Mouse (Mus musculus) neural tube, embryonic 13.5 days (tissue): ENCODE results near the gene Rps5. TPM values are rescaled to one million over a fixed set of nuclear protein-coding genes. Genes with fewer than 3 reads are reported as not detected.
"Not testable (repeated sequence)": the region's sequence is repeated elsewhere in the genome, so short reads cannot be mapped to it uniquely, and the experiment has no call there.

Experiments
- ATAC-seq: fragments of 200-750 bp; cut with Nextera tagmentation; 2 replicates; pipeline ENCODE4 v1.8.0; 2017; ENCODE audit warnings: low read depth, mild to moderate bottlenecking, moderate TSS enrichment, moderate library complexity
- H3K27ac ChIP-seq: fragments of 300-500 bp; sonication (generic); replicated peaks from 2 replicates; pipeline ENCODE4 v1.5.1; 2015; ENCODE audit warnings: moderate library complexity, mild to moderate bottlenecking, inconsistent platforms
- H3K27me3 ChIP-seq: fragments of 300-500 bp; sonication (generic); 2 replicates; pipeline ENCODE4 v1.6.1; 2015; ENCODE audit warnings: mild to moderate bottlenecking, inconsistent platforms
- H3K36me3 ChIP-seq: fragments of 300-500 bp; sonication (generic); 2 replicates; pipeline ENCODE4 v1.6.1; 2015; ENCODE audit warnings: mild to moderate bottlenecking, inconsistent platforms
- H3K4me1 ChIP-seq: fragments of 300-500 bp; sonication (generic); replicated peaks from 2 replicates; pipeline ENCODE4 v1.6.1; 2015; ENCODE audit warnings: inconsistent platforms
- H3K4me2 ChIP-seq: fragments of 300-500 bp; sonication (generic); 2 replicates; pipeline ENCODE4 v1.6.1; 2015; ENCODE audit warnings: inconsistent platforms, mild to moderate bottlenecking, moderate library complexity
- H3K4me3 ChIP-seq: fragments of 300-500 bp; sonication (generic); 2 replicates; pipeline ENCODE4 v1.5.1; 2015; ENCODE audit warnings: mild to moderate bottlenecking, inconsistent platforms
- H3K9ac ChIP-seq: fragments of 300-500 bp; sonication (generic); 2 replicates; pipeline ENCODE4 v1.6.1; 2015; ENCODE audit warnings: moderate library complexity, mild to moderate bottlenecking, inconsistent platforms
- H3K9me3 ChIP-seq: fragments of 300-500 bp; sonication (generic); 2 replicates; pipeline ENCODE4 v1.6.1; 2016; ENCODE audit warnings: inconsistent platforms
- WGBS: fragments of 180-500 bp; shearing (Covaris S2); methylation state at CpG from one replicate; pipeline ENCODE4 v1.1.7; 2015; 5-methylcytosine and 5-hydroxymethylcytosine counted together
- polyA plus RNA-seq: library from polyadenylated mRNA; unstranded; fragments of >200 nt; fragmentation: Nextera tagmentation; extraction: Ambion mirVana; gene quantifications from 2 replicates; pipeline ENCODE4 v1.2.1, GENCODE M21; 2015

Rps5 gene
- polyA plus RNA-seq, 1 experiment from 2014 or later = 663 TPM

DNA sequence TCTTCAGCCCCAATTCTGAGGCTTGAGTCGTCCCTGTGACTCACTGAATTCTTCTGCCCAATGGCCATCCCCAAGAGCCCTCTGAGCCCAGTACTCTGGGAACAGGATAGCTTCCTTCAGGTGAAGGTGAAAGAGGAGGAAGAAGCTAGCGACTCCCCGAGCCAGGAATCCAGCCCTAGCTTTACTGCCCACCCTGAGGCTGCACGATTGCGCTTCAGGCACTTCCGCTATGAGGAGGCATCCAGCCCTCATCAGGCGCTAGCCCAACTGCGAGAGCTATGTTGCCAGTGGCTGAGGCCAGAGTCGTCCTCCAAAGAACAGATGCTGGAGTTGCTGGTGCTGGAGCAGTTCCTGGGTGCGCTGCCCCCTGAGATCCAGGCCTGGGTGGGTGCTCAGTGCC lies 18.5 kb upstream of the Rps5 start:
- peaks cover 62% of the 10 kb centered on the region for H3K36me3 ChIP-seq
- ATAC-seq = no peak
- no peaks in the 10 kb centered on the region for H3K9me3 ChIP-seq
- no peak overlapping the region for H3K4me2 ChIP-seq
- peaks cover 9% of the 10 kb centered on the region for H3K4me1 ChIP-seq
- peak overlapping the region; percentile 5; the same call in 1 of the 2 replicates for H3K4me3 ChIP-seq
- H3K27me3 ChIP-seq = no peaks in the 10 kb centered on the region
- H3K27ac ChIP-seq = no peak overlapping the region
- 51% methylated on average over 10 of the region's 10 CpGs for WGBS
- H3K9ac ChIP-seq = peak overlapping the region; percentile 49; the same call in 1 of the 2 replicates

DNA sequence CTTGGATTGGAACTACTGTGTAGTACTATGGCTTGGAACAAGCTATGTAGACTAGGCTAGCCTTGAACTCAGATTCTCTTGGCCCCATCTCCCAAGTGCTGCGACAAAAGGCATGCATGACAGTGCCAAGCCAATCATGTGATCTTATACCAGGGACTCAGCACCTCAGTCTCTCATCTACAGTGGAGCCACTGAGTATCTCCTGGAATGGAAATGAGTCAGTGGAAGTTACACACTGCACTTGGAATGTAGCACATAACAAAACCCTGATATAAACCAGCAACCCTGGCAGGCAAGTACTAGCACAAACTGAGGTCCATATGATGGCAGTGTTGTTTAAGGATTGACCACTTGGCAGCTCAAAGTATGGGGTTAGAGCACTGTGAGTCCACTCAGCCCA lies 16.9 kb upstream of the Rps5 start:
- ATAC-seq = no peak
- Histone ChIP-seq H3K36me3 (peaks cover 68% of the 10 kb centered on the region), H3K27ac (no peak overlapping the region), H3K4me2 (no peak overlapping the region), H3K4me1 (peaks cover 10% of the 10 kb centered on the region; the same call in 1 of the 2 replicates), H3K4me3 (no peak overlapping the region), H3K9ac (no peak overlapping the region), H3K9me3 (no peaks in the 10 kb centered on the region), H3K27me3 (no peaks in the 10 kb centered on the region)
- WGBS = 97% methylated on average over 1 of the region's 1 CpGs

DNA sequence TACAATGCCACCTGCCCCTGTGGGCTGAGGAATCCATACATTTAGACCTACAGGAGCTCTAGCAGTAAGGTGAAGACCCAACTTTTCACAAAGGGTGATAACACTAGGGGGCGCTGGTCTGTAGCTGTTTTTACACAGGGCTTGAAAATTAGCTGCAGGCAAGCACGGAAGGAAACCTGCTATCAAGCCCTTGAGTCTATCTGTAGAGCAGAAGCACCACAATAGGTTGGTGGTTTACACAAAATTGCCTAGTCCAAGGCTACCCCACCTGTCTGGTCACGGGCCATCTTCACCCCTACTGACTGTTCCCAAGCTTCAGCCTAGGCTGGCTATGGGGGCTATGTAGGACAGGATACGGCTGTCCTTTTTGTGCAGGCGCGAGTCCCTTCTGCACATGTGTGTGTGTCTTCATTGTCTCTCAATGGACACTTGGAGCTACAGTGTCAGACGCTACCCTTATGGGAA lies 12.6 kb upstream of the Rps5 start:
- Histone ChIP-seq H3K9me3 (no peaks in the 10 kb centered on the region), H3K27me3 (no peaks in the 10 kb centered on the region), H3K9ac (peak overlapping the region; percentile 76), H3K4me2 (peak overlapping the region; percentile 60), H3K4me1 (0 out of 2 replicates have a peak, but pooled peaks cover 14% of the 10 kb centered on the region), H3K4me3 (peak overlapping the region; percentile 52), H3K27ac (peak overlapping the region; percentile 93), H3K36me3 (peaks cover 47% of the 10 kb centered on the region)
- ATAC-seq = peak; percentile 48
- 44% methylated on average over 7 of the region's 7 CpGs for WGBS

- Histone ChIP-seq H3K36me3 (peaks cover 40% of the 10 kb centered on the region), H3K27me3 (no peaks in the 10 kb centered on the region), H3K4me3 (peak overlapping the region; percentile 52), H3K27ac (peak overlapping the region; percentile 93), H3K4me2 (peak overlapping the region; percentile 60), H3K9ac (peak overlapping the region; percentile 76), H3K9me3 (no peaks in the 10 kb centered on the region), H3K4me1 (0 out of 2 replicates have a peak, but pooled peaks cover 14% of the 10 kb centered on the region)
- 12% methylated on average over 19 of the region's 19 CpGs for WGBS
- ATAC-seq = peak; percentile 87
These were observed 11.9 kb upstream of the Rps5 start for GRCm38 (mm10) chr7:12910181-12910668.

GRCm38 (mm10) chr7:12913556-12913955 lies 8.5 kb upstream of the Rps5 start:
- 0 out of 2 replicates have a peak, but pooled peaks cover 14% of the 10 kb centered on the region for H3K4me1 ChIP-seq
- no peaks in the 10 kb centered on the region for H3K27me3 ChIP-seq
- H3K9me3 ChIP-seq = no peaks in the 10 kb centered on the region
- peaks cover 7% of the 10 kb centered on the region for H3K36me3 ChIP-seq
- H3K27ac ChIP-seq = no peak overlapping the region
- no peak overlapping the region for H3K9ac ChIP-seq
- ATAC-seq = no peak
- no peak overlapping the region for H3K4me2 ChIP-seq
- H3K4me3 ChIP-seq = no peak overlapping the region

DNA sequence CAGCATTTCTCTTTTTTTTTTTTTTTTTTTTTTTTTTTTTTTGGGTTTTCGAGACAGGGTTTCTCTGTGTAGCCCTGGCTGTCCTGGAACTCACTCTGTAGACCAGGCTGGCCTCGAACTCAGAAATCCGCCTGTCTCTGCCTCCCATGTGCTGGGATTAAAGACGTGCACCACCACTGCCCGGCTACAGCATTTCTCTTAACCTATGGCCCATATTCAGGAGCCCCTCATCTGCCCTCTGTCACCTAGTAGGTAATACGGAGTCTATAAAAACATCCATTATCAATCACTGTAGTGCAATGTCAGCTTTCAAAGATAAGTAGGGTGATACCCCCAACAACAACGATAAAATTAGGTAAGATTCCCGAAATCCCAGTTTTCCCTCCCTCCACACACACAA lies 1.6 kb upstream of the Rps5 start:
- WGBS = 91% methylated on average over 7 of the region's 8 CpGs
- H3K27ac ChIP-seq, ATAC-seq, H3K27me3 ChIP-seq, H3K4me3 ChIP-seq, H3K9ac ChIP-seq, H3K9me3 ChIP-seq: not testable (repeated sequence)
- peaks cover 14% of the 10 kb centered on the region for H3K4me1 ChIP-seq
- 0 out of 2 replicates have a peak overlapping the region, but pooled peaks have one; percentile 91 for H3K4me2 ChIP-seq
- peaks cover 24% of the 10 kb centered on the region for H3K36me3 ChIP-seq

DNA sequence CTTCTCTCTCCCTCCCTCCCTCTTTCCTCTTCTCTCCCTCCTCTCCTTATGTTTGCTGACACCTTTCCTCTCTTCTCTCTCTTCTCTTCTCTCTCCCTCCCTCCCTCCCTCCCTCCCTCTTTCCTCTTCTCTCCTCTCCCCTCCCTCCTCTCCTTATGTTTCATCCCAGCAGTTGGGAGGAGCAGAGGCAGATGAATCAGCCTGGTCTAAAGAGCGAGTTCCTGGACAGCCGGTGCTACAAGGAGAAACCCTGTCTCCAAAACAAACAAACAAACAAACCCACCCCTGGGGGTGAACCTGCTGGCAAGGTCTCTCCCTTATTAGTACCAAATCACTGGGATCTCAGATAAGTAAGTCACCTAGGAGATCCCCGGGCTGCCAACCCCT lies 779 bp upstream of the Rps5 start:
- 0% methylated on average over 3 of the region's 3 CpGs for WGBS
- peaks cover 17% of the 10 kb centered on the region for H3K27me3 ChIP-seq
- no peaks in the 10 kb centered on the region for H3K9me3 ChIP-seq
- H3K27ac ChIP-seq = peak overlapping the region; percentile 95
- H3K36me3 ChIP-seq = peaks cover 32% of the 10 kb centered on the region
- ATAC-seq = peak; percentile 32; the same call in 1 of the 2 replicates
- peak overlapping the region; percentile 91 for H3K4me2 ChIP-seq
- peak overlapping the region; percentile 78 for H3K4me3 ChIP-seq
- H3K9ac ChIP-seq = peak overlapping the region; percentile 90
- H3K4me1 ChIP-seq = peaks cover 14% of the 10 kb centered on the region

GRCm38 (mm10) chr7:12922729-12923128 lies 639 bp downstream of the Rps5 start:
- peak overlapping the region; percentile 86 for H3K9ac ChIP-seq
- peak overlapping the region; percentile 80 for H3K4me2 ChIP-seq
- peaks cover 16% of the 10 kb centered on the region for H3K4me1 ChIP-seq
- peaks cover 46% of the 10 kb centered on the region for H3K36me3 ChIP-seq
- no peak for ATAC-seq
- H3K9me3 ChIP-seq = no peaks in the 10 kb centered on the region
- H3K27ac ChIP-seq = no peak overlapping the region
- 7% methylated on average over 8 of the region's 8 CpGs for WGBS
- H3K4me3 ChIP-seq = peak overlapping the region; percentile 78
- H3K27me3 ChIP-seq = peaks cover 31% of the 10 kb centered on the region

DNA sequence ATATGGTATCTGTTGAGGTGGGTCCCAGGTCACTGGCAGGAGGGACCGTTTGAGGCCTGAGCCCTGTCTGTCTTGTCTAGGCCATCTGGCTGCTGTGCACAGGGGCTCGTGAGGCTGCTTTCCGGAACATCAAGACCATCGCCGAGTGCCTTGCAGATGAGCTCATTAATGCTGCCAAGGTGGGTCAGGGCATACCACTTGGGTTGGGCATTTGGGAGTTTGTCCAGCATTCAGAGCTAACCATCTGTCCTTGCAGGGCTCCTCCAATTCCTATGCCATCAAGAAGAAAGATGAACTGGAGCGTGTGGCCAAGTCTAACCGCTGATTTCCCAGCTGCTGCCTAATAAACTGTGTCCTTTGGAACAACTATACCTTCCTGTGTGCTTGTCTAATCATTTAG lies 4.2 kb downstream of the Rps5 start:
- ATAC-seq = no peak
- peaks cover 56% of the 10 kb centered on the region for H3K36me3 ChIP-seq
- no peaks in the 10 kb centered on the region for H3K9me3 ChIP-seq
- H3K27me3 ChIP-seq = peaks cover 47% of the 10 kb centered on the region
- H3K4me2 ChIP-seq = no peak overlapping the region
- H3K27ac ChIP-seq = no peak overlapping the region
- peaks cover 18% of the 10 kb centered on the region for H3K4me1 ChIP-seq
- H3K9ac ChIP-seq = no peak overlapping the region
- WGBS = 87% methylated on average over 7 of the region's 7 CpGs
- H3K4me3 ChIP-seq = no peak overlapping the region

DNA sequence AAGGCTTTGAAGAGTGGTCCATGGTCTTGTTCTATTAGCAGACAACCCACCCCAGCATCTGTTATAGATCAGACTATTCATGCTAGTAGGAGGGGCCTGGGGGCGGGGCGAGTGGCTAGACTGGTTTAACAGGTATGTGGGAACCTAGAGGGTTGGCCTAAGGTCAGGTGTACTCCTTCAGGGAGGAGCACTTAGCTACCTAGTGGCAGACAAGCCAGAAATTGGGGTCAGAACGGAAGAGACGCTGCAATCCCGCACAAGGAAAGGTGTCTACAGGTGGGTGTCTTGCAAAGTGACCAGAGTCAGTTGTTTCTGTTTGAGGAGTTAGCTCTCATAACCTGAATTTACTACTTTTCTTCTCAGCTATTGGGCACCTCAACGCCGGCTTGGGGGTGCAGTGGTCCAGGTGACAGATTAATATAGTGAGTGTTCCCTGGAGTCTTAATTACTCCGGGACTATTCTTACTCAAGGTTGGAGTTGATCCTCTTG lies 5.1 kb downstream of the Rps5 start, which contains the start of gene Rnf225:
Gene Rnf225, plus strand, starts transcription at position 226 of the 490 bp plus-strand sequence.
- H3K27me3 ChIP-seq = peaks cover 47% of the 10 kb centered on the region
- H3K9me3 ChIP-seq = no peaks in the 10 kb centered on the region
- WGBS = 20% methylated on average over 8 of the region's 8 CpGs
- ATAC-seq = no peak
- peaks cover 18% of the 10 kb centered on the region for H3K4me1 ChIP-seq
- H3K27ac ChIP-seq = no peak within 1 kb of the TSS
- H3K4me2 ChIP-seq = peak within 1 kb of the TSS; percentile 53
- H3K36me3 ChIP-seq = peaks cover 56% of the 10 kb centered on the region
- H3K4me3 ChIP-seq = peak within 1 kb of the TSS; percentile 29
- peak within 1 kb of the TSS; percentile 63 for H3K9ac ChIP-seq

GRCm38 (mm10) chr7:12927693-12928589 lies 5.9 kb downstream of the Rps5 start:
- Histone ChIP-seq H3K36me3 (peaks cover 56% of the 10 kb centered on the region), H3K9ac (peak overlapping the region; percentile 63), H3K27me3 (peaks cover 47% of the 10 kb centered on the region), H3K4me2 (peak overlapping the region; percentile 53), H3K27ac (no peak overlapping the region), H3K4me1 (peaks cover 14% of the 10 kb centered on the region), H3K9me3 (no peaks in the 10 kb centered on the region), H3K4me3 (peak overlapping the region; percentile 29)
- ATAC-seq = peak; percentile 38; the same call in 1 of the 2 replicates
- 3% methylated on average over 65 of the region's 65 CpGs for WGBS

- no peak overlapping the region for H3K4me3 ChIP-seq
- 65% methylated on average over 4 of the region's 4 CpGs for WGBS
- no peak overlapping the region for H3K9ac ChIP-seq
- no peaks in the 10 kb centered on the region for H3K9me3 ChIP-seq
- H3K4me1 ChIP-seq = no peaks in the 10 kb centered on the region
- H3K4me2 ChIP-seq = no peak overlapping the region
- ATAC-seq = no peak
- H3K27me3 ChIP-seq = 0 out of 2 replicates have a peak, but pooled peaks cover 6% of the 10 kb centered on the region
- no peak overlapping the region for H3K27ac ChIP-seq
- peaks cover 9% of the 10 kb centered on the region; the same call in 1 of the 2 replicates for H3K36me3 ChIP-seq
These were observed 11.6 kb downstream of the Rps5 start for GRCm38 (mm10) chr7:12933615-12934140.
